Mouse (Mus musculus) CH12.LX (cell line): ENCODE results near the gene Slc5a11. TPM values are rescaled to one million over a fixed set of nuclear protein-coding genes. Genes with fewer than 3 reads are reported as not detected.

ENCODE experiments used
- DNase-seq: peaks from one replicate; pipeline ENCODE4 v3.0.0-alpha.2; 2013; ENCODE audit errors: extremely low read depth
- H3K27ac ChIP-seq: 2 replicates; pipeline ENCODE4 v1.5.1; 2012; ENCODE audit warnings: low read depth, mild to moderate bottlenecking, control low read depth, moderate library complexity; ENCODE audit not compliant: insufficient read depth
- H3K27me3 ChIP-seq: replicated peaks from 2 replicates; pipeline ENCODE3; 2012; ENCODE audit warnings: inconsistent platforms
- H3K36me3 ChIP-seq, 2 experiments: replicated peaks in 1 of 2; 2 replicates each; pipeline versions ENCODE3 to v1.6.1; 2012; ENCODE audit warnings: inconsistent platforms in 1 of 2, low read length in 1 of 2, mild to moderate bottlenecking in 1 of 2, mixed read lengths in 1 of 2, moderate library complexity in 1 of 2; ENCODE audit not compliant: control insufficient read depth in 1 of 2, insufficient read depth in 1 of 2
- H3K4me1 ChIP-seq, 2 experiments: 2 replicates each; pipeline ENCODE4 v1.6.1; 2012; ENCODE audit warnings: inconsistent platforms in 1 of 2, moderate library complexity in 1 of 2; ENCODE audit not compliant: insufficient read depth in 2 of 2, control insufficient read depth in 1 of 2
- H3K4me2 ChIP-seq: 2 replicates; pipeline ENCODE4 v1.6.1; 2012; ENCODE audit warnings: low read depth, mild to moderate bottlenecking, control low read depth; ENCODE audit not compliant: poor library complexity, insufficient read depth, severe bottlenecking
- H3K4me3 ChIP-seq, 3 experiments: fragments of 150-350 bp in 1 of 3; sonication (generic) in 1 of 3; replicated peaks in 1 of 3; 2 replicates each; pipeline versions ENCODE3 to v1.5.1; 2011 to 2012; ENCODE audit warnings: low read depth in 2 of 3, low read length in 2 of 3, mild to moderate bottlenecking in 2 of 3, moderate library complexity in 2 of 3, control low read depth in 1 of 3, improper control_type of control experiment in 1 of 3, inconsistent platforms in 1 of 3, mixed read lengths in 1 of 3; ENCODE audit not compliant: poor library complexity in 1 of 3
- H3K79me2 ChIP-seq: replicated peaks from 2 replicates; pipeline ENCODE4 v1.6.1; 2012; ENCODE audit warnings: mild to moderate bottlenecking, moderate library complexity; ENCODE audit not compliant: control insufficient read depth, poor library complexity, insufficient read depth, severe bottlenecking; ENCODE audit errors: extremely low read depth
- H3K9ac ChIP-seq: 2 replicates; pipeline ENCODE4 v1.6.1; 2012; ENCODE audit warnings: low read depth, mild to moderate bottlenecking, control low read depth, moderate library complexity; ENCODE audit not compliant: insufficient read depth
- H3K9me3 ChIP-seq: replicated peaks from 2 replicates; pipeline ENCODE3; 2012; ENCODE audit warnings: low read length, inconsistent platforms, mixed read lengths
- CTCF ChIP-seq, 2 experiments: IDR thresholded peaks in 1 of 2; conservative IDR thresholded peaks in 1 of 2; 2 replicates each; pipeline ENCODE4 v1.5.1; 2011 to 2012; ENCODE audit warnings: low read depth in 2 of 2, low read length in 2 of 2, improper control_type of control experiment in 1 of 2, inconsistent platforms in 1 of 2, mild to moderate bottlenecking in 1 of 2, moderate library complexity in 1 of 2
- EP300 ChIP-seq: IDR thresholded peaks from 2 replicates; pipeline ENCODE4 v1.6.1; 2011; ENCODE audit warnings: low read length, improper control_type of control experiment
- GABPA ChIP-seq: IDR thresholded peaks from 2 replicates; pipeline ENCODE4 v1.6.1; 2012; ENCODE audit warnings: low read depth, low read length, improper control_type of control experiment, inconsistent platforms; ENCODE audit not compliant: insufficient replicate concordance
- KAT2A ChIP-seq: IDR thresholded peaks from 2 replicates; pipeline ENCODE4 v1.6.1; 2012; ENCODE audit warnings: low read length, improper control_type of control experiment, inconsistent platforms; ENCODE audit not compliant: insufficient replicate concordance
- MAZ ChIP-seq: IDR thresholded peaks from 2 replicates; pipeline ENCODE4 v1.6.1; 2012; ENCODE audit warnings: low read depth, mild to moderate bottlenecking, inconsistent platforms, low read length, improper control_type of control experiment, moderate library complexity
- MYC ChIP-seq: IDR thresholded peaks from 2 replicates; pipeline ENCODE4 v1.6.1; 2011; ENCODE audit warnings: low read depth, mild to moderate bottlenecking, improper control_type of control experiment, low read length
- SIN3A ChIP-seq: IDR thresholded peaks from 2 replicates; pipeline ENCODE4 v1.6.1; 2012; ENCODE audit warnings: low read length, improper control_type of control experiment, inconsistent platforms
- SMC3 ChIP-seq: IDR thresholded peaks from 2 replicates; pipeline ENCODE4 v1.6.1; 2011; ENCODE audit warnings: low read depth, low read length, improper control_type of control experiment
- ZC3H11A ChIP-seq: IDR thresholded peaks from 2 replicates; pipeline ENCODE4 v1.6.1; 2012; ENCODE audit warnings: low read depth, mild to moderate bottlenecking, inconsistent platforms, low read length, improper control_type of control experiment
- dilution Hi-C: fragments of 300-500 bp; cut with MboI; formaldehyde crosslinking; loops from 2 replicates; pipeline ENCODE4 v1.14.3; 2020; ENCODE audit warnings: low sequenced_read_pairs; ENCODE audit not compliant: extremely low pct_unique_long_range_greater_than_20kb, extremely low pct_ligation_motif_present
- in situ Hi-C: fragments of 300-500 bp; cut with MboI; formaldehyde crosslinking; loops from 3 replicates; pipeline ENCODE4 v1.14.3; 2019; ENCODE audit warnings: low sequenced_read_pairs, low pct_ligation_motif_present, low pct_unique_long_range_greater_than_20kb, mixed read lengths
- polyA plus RNA-seq: library from polyadenylated mRNA; unstranded; fragments of >175 nt; gene quantifications from 2 replicates; pipeline ENCODE4 v1.2.1, GENCODE M21; 2012; ENCODE audit warnings: low read depth; ENCODE audit not compliant: insufficient read length
- total RNA-seq, 2 experiments: library from RNA; depleted of rRNA; stranded (reverse); fragments of 300-350 nt in 1 of 2; fragments of >200 nt in 1 of 2; gene quantifications; 2 replicates each; pipeline ENCODE4 v1.2.3; 2012 to 2014

Slc5a11 gene
- total and polyA plus RNA-seq, 3 experiments: 0.38 to 1.3 (median 1.2) TPM

- no peak overlapping the region for H3K27ac ChIP-seq
- in situ Hi-C loops: no loop called here
- no peak overlapping the region for H3K9ac ChIP-seq
- H3K36me3 ChIP-seq: no peaks in the 10 kb centered on the region
- no peak overlapping the region for H3K4me2 ChIP-seq
- H3K4me3 ChIP-seq: no peak overlapping the region
- H3K9me3 ChIP-seq: no peaks in the 10 kb centered on the region
- H3K4me1 ChIP-seq: peaks cover 0 to 7% of the 10 kb centered on the region in 2 experiments; a peak in 2 of 4 replicates
- TF ChIP-seq GABPA (no peak), KAT2A (no peak), EP300 (no peak), ZC3H11A (no peak), SIN3A (no peak), MYC (no peak)
- H3K79me2 ChIP-seq: no peaks in the 10 kb centered on the region
- dilution Hi-C loops: no loop called here
- no peak for DNase-seq
- peaks cover 5% of the 10 kb centered on the region for H3K27me3 ChIP-seq
Measured at GRCm38 (mm10) chr7:123219781-123220632, 5.4 kb downstream of the Slc5a11 start.

DNA sequence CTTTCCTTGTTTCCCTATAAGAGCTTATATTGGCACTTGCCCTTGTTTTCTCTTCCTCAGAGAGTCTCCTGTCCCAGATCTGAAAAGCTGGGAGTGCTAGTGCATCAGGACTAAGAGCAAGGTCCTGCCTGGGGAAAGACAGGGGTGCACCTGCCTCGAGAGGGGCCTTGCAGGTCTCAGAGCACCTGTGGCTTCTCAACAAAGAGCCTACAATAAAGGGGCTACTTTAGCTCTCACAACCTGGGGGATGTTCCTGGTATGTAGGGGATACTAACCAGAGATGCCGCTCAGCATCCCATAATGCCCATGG lies 6.0 kb downstream of the Slc5a11 start:
- TF ChIP-seq MAZ: no peak
- TF ChIP-seq CTCF (conservative IDR thresholded peaks at IDR 0.05 in 1 of 2, IDR thresholded peaks at IDR 0.05 in 1 of 2; ENCODE audit: low read depth in 2 of 2, low read length in 2 of 2): no peak
- dilution Hi-C loops: no loop called here
- Histone ChIP-seq H3K9me3 (no peaks in the 10 kb centered on the region), H3K79me2 (no peaks in the 10 kb centered on the region), H3K4me2 (no peak overlapping the region), H3K4me1 (peaks cover 0 to 7% of the 10 kb centered on the region in 2 experiments; a peak in 2 of 4 replicates), H3K27me3 (no peaks in the 10 kb centered on the region), H3K9ac (no peak overlapping the region), H3K36me3 (no peaks in the 10 kb centered on the region), H3K4me3 (no peak overlapping the region), H3K27ac (no peak overlapping the region)
- DNase-seq: no peak
- in situ Hi-C loops: no loop called here

DNA sequence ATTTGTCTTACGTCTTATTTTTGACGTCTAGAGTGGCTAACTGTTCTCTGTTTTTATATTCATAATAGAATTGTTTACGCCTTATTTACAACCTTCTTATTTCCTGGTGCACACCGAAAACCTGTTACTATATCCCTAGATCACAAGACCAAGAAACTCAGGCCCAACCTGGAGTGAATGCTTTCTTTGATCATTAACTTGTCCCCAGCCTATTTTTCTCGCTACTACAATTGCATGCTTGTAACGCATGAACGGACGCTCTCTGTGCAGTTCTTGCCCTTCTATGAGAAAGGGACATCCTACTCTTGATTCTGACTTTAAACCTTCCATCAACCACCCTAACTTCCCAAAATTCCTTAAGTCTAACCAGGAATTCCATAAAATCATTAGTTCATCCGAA lies 9.5 kb downstream of the Slc5a11 start:
- dilution Hi-C loops: no loop called here
- Histone ChIP-seq H3K4me1 (peaks cover 4 to 7% of the 10 kb centered on the region in 2 experiments; a peak in 2 of 4 replicates), H3K79me2 (no peaks in the 10 kb centered on the region)

More for the DNA sequence above, 9.5 kb downstream of the Slc5a11 start:
- Histone ChIP-seq H3K9me3 (no peaks in the 10 kb centered on the region), H3K4me2 (no peak overlapping the region), H3K9ac (no peak overlapping the region), H3K4me3 (no peak overlapping the region), H3K27me3 (no peaks in the 10 kb centered on the region), H3K27ac (no peak overlapping the region), H3K36me3 (no peaks in the 10 kb centered on the region)
- DNase-seq: no peak
- in situ Hi-C loops: no loop called here
- no peak for TF ChIP-seq SMC3
